Comparison of ENCODE assay signal across 17 mouse cellular contexts in genomic region chr4:74311135-74311534, GRCm38 (mm10).
"Had no signal": no experiment of that assay in that cellular context is flagged by ENCODE, and none has a peak within 500 bp of the region (broad histone marks: within the 10 kb centered on the region; RNA-seq: fewer than 3 reads in every experiment).

No protein-coding gene starts in this region.

- H3K27me3 ChIP-seq: liver, embryonic 15.5 days; lung, embryonic 15.5 days; megakaryocyte, embryonic 14.5 days; midbrain, embryonic 12.5 days; midbrain, embryonic 15.5 days; neural tube, embryonic 12.5 days; stomach, embryonic 15.5 days had no signal

- H3K4me3 ChIP-seq: liver, embryonic 15.5 days; lung, embryonic 15.5 days; megakaryocyte, embryonic 14.5 days; midbrain, embryonic 12.5 days; midbrain, embryonic 15.5 days; neural tube, embryonic 12.5 days; stomach, embryonic 15.5 days had no signal

- H3K27ac ChIP-seq: liver, embryonic 15.5 days; lung, embryonic 15.5 days; macrophage; midbrain, embryonic 12.5 days; midbrain, embryonic 15.5 days; neural tube, embryonic 12.5 days; stomach, embryonic 15.5 days; stomach, postnatal 0 days had no signal

- H3K9me3 ChIP-seq: liver, embryonic 15.5 days; lung, embryonic 15.5 days; megakaryocyte, embryonic 14.5 days; midbrain, embryonic 15.5 days; neural tube, embryonic 12.5 days; stomach, embryonic 15.5 days had no signal

- H3K4me2 ChIP-seq: liver, embryonic 15.5 days; lung, embryonic 15.5 days; midbrain, embryonic 12.5 days; midbrain, embryonic 15.5 days; neural tube, embryonic 12.5 days; stomach, embryonic 15.5 days had no signal

- DNase-seq: liver, postnatal 0 days; lung, adult 2 months; lung, postnatal 14 days; lung, postnatal 36 days; right cerebral cortex, postnatal 14 days; thymus, adult 2 months; thymus, postnatal 36 days had no signal

- H3K36me3 ChIP-seq: lung, embryonic 15.5 days had no signal

- H3K4me1 ChIP-seq: liver, embryonic 15.5 days; lung, embryonic 15.5 days; megakaryocyte, embryonic 14.5 days; midbrain, embryonic 12.5 days; midbrain, embryonic 15.5 days; neural tube, embryonic 12.5 days; stomach, embryonic 15.5 days had no signal

- H3K9ac ChIP-seq: liver, embryonic 15.5 days; liver, postnatal 0 days; lung, embryonic 15.5 days; midbrain, embryonic 12.5 days; midbrain, embryonic 15.5 days; neural tube, embryonic 12.5 days; stomach, embryonic 15.5 days had no signal

- ATAC-seq: liver, postnatal 0 days; lung, postnatal 0 days; midbrain, embryonic 15.5 days had no signal
